Mouse (Mus musculus): ENCODE data around the gene Brca1.
A peak's percentile ranks its signal among the peaks of the same experiment; 100 is the strongest.
"Not testable (repeated sequence)": the region's sequence is repeated elsewhere in the genome, so short reads cannot be mapped to it uniquely, and the experiment has no call there.

The Brca1 gene

DNA sequence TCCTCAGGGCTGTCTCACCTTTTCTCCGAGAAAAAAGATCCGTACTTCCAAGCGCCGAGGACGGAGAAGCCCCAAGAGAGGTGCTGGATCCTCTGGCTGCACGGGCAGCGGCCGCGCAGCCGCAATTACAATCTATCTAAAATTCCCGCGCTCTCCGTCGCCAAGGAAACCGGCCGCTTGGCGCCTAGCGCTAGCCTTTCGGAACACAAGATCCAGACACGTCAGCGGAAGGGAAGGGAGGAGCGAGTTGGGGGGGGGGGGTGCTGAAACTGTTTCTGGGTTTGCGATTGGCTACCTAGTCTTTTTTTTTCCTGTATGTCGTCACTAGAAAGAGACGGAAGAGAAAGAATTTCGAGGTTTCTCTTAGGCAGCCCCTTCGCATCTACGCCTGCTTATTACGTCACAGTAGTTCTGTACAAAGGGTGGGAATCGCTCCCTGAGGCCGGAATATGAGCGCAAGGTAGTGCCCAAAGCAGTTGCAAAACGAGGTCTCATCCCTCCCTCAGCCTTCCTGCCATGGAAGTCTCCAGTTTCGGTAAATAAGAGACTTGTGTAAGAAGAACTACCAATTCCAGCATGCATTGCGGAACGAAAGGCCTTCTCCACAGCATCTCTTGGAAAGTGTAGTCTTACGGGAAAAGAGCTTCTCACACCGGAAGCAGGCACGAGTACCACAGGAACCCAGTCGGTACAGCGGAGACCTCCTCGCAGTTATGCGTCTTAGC, at the start of gene Brca1, which contains the start of gene Nbr1:
Gene Brca1 (minus strand): TSS at position 205 of the 725 bp plus-strand sequence.
Gene Nbr1 (plus strand): TSS at position 399 of the 725 bp plus-strand sequence.
- peak; percentile 98 for DNase-seq (ENCODE audit: low spot score)

DNA sequence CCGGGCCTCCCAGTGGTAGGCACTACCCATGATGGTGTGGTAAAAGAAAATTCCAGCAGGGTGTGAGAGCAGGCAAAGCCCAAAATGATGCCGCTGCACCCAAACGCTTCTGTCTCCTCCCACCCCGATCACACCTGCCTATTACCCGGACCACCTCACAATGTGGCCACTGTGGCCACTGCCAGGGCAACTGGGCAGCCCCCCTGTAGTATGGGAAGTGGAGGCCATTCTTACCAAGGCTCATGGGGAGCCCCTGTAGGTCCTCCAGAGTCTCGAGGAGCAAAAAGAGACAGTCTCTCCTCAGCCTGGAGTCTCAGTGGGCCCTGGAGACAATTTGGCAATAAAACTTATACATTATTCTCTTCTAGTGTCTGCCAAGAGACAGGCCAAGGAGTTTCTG, 47.4 kb upstream of the Brca1 start, which contains the start of gene Gm11634:
Gene Gm11634 (minus strand): TSS at position 101 of the 400 bp plus-strand sequence.
- no peak for DNase-seq (ENCODE audit: low spot score)

DNA sequence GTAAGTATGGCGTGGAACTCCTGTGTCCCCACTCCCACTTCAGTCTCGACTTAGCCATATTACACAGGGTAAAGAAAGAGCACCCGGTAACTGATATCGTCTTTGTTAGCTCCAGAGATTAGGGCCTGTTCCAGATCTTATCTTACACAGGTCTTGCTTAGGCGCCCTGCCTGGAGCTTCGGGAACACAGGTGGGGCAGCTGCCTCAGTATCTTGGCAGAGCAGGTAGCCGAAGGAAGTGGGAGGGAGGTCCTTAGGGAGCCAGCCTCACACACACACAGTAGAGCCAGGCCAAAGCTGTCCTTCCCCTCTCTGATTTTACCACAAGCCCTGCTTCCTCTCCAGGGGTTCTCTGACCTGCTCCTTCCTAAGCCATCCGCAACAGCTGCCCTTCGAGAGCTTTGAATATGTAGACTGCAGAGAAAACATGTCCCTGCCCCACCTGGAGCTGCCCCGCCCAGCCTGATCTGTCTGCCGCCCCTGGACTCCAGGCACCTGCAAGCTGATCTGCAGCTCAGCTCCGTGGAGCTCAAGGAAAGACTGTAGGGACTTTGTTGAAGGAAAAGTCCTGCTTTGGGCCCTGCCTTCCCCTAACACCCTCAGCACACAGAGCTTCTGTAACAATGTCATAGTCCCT, 38.4 kb upstream of the Brca1 start:
- no peak for DNase-seq (ENCODE audit: low spot score)

DNA sequence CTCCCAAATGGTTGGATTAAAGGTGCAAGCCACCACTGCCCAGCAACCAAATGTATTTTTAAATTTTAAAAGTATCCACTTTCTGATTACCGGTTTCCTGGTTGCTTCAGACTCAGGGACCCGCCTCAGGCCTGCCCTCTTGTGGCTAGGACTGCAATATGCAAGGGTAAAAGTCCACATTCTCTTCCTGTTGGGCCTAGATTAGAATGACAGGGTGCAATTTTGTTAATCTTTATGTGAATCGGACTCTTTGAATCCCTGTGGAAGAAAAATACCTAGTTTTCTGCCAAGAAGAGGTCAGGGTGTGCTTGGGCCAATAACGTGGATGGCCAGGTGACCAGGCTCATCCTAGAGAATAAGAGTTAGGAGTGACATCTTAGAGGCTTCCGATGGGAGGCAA, 37.7 kb upstream of the Brca1 start:
- DNase-seq (ENCODE audit: low spot score): peak; percentile 71

DNA sequence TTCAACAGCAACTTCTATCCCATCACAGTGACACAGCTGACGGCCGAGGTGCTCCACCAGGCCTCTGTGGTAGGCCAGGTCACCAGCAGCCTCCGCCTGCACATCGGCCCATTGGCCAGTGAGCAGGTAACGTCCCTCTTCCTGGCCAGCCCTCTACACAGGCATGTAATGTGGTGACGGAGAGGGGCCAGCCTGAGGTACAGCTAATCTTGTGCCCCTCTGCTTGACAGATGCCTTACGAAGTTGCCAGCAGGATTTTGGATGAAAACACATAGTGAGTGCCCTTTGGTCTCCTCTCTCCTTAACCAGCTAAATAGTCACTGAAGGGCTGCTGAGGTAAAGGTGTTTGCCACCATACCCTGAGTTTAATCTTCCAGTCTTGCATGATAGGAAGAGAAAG, 37.1 kb upstream of the Brca1 start:
- no peak for DNase-seq (ENCODE audit: low spot score)

GRCm38 (mm10) chr11:101587676-101588075, 35.9 kb upstream of the Brca1 start:
- no peak for DNase-seq (ENCODE audit: low spot score)

DNA sequence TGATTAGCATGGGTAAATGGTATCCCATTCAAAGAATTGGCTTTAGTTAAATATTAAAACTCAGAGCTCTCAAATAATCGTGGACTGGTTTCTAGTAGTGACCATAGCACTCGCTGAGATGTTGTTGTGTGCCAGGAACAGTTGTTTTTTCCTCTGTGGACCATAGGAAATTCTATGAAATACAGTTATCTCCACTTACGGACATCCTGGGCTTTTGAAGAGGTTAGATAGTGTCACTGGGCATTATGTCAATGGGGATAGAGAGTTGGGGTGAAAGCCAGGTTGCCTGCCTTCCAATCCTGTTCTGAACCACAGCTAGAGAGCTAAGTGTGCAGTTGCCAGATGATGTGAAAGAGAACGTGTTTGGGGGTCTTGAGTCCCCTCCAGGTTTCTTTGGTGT, 34.0 kb upstream of the Brca1 start:
- no peak for DNase-seq (ENCODE audit: low spot score)

GRCm38 (mm10) chr11:101585031-101585430, 33.3 kb upstream of the Brca1 start:
- DNase-seq (ENCODE audit: low spot score): not testable (repeated sequence)

DNA sequence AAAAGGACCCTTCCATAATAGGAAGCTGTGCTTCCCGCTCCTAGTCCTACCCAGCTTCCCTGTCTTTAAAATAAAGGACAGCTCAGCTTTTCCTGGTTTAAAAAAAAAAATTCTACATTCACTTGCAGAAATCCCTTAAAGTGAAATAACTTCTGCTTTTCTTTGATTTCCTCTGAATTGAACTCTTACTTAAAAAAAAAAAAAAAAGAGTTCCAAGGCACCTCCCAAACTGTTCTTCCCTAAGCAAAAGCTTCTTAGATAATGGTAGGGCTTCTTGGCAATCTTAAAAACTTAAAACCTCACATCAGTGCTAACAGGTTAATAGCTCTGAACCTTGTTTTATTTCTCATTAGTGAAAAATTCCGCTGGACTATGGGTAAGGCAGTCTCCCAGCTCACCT, 31.4 kb upstream of the Brca1 start:
- no peak for DNase-seq (ENCODE audit: low spot score)

DNA sequence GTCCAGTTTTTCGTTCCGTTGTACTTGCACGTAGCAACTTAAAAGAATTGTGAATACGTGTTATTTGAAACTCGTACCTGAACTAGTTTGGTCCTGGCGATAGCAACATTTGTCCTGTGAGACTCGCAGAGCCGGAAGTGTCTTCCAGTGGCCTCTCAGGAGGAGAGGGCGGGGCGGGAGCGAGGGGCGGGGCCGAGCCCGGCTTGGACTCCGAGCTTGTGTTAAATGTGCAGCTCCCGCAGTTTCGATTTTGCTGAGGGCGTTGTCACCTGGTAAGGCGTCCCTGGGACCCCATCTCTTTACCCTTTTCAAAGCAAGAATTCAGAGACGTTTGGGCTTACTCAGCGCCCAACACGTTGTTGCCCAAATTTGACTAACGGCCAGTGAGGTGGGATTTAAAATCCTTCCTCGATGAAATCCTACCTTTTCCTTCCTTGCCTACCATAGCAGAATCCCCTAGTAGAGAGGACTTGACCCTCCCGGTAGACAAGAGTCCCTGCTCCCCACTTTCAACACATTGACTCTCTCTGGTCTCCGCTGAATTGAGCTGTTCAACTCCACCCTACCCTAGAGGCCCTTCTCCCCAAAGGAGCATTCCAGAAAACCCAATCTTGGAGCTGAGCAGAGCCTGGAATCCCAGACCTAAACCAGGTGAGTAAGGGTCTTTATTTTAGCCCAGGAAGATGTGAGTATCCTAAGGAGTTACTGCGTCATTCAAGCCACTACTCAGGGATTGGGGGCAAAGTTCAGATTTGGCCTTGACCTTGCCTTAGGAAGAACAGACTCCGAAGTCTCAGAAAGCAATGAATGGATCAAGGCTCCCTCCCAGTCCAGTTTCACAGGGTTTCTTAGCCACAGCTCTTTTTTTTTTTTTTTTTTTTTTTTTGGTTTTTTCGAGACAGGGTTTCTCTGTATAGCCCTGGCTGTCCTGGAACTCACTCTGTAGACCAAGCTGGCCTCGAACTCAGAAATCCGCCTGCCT, 30.6 kb upstream of the Brca1 start, which contains the start of gene Tmem106a:
Gene Tmem106a (plus strand): TSS at position 189 of the 982 bp plus-strand sequence.
- peak; percentile 73 for DNase-seq (ENCODE audit: low spot score)

- no peak for DNase-seq (ENCODE audit: low spot score)
Measured at GRCm38 (mm10) chr11:101581081-101581764, 29.5 kb upstream of the Brca1 start.

GRCm38 (mm10) chr11:101576116-101576515, 24.4 kb upstream of the Brca1 start:
- DNase-seq (ENCODE audit: low spot score): no peak

- no peak for DNase-seq (ENCODE audit: low spot score)
Measured at GRCm38 (mm10) chr11:101568421-101568820, 16.7 kb upstream of the Brca1 start.

- DNase-seq (ENCODE audit: low spot score): peak; percentile 86
Measured at GRCm38 (mm10) chr11:101562391-101562790, 10.6 kb upstream of the Brca1 start.

GRCm38 (mm10) chr11:101556954-101557353, 5.2 kb upstream of the Brca1 start:
- DNase-seq (ENCODE audit: low spot score): no peak

GRCm38 (mm10) chr11:101556541-101556940, 4.8 kb upstream of the Brca1 start:
- DNase-seq (ENCODE audit: low spot score): no peak

DNA sequence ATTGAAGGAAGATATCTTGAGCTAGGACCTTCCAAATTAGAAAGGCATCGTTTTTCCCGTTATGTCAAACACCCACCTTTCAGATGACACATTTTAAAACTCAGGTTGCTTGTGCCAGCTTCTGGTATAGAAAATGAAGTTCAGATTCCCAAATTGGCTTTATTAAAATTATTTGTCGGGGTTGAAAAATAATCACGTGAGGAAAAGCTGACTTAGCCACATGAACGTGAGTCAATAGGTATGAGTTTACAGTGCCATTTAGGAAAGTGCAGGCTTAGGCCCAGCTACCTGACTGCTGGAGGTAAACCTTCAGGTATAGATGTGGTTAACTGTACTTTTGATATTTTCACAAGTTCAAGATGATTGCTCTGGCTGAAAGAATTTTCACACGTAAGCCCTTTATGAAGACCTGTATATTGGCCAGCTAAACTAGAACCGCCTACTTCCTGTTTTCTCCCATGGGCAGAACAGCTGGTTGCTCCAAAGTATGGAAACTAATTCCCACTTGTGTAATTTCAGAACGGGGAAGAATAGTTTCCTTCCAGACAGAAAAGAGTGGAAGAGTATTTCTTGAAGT, 1.7 kb upstream of the Brca1 start:
- no peak for DNase-seq (ENCODE audit: low spot score)

DNA sequence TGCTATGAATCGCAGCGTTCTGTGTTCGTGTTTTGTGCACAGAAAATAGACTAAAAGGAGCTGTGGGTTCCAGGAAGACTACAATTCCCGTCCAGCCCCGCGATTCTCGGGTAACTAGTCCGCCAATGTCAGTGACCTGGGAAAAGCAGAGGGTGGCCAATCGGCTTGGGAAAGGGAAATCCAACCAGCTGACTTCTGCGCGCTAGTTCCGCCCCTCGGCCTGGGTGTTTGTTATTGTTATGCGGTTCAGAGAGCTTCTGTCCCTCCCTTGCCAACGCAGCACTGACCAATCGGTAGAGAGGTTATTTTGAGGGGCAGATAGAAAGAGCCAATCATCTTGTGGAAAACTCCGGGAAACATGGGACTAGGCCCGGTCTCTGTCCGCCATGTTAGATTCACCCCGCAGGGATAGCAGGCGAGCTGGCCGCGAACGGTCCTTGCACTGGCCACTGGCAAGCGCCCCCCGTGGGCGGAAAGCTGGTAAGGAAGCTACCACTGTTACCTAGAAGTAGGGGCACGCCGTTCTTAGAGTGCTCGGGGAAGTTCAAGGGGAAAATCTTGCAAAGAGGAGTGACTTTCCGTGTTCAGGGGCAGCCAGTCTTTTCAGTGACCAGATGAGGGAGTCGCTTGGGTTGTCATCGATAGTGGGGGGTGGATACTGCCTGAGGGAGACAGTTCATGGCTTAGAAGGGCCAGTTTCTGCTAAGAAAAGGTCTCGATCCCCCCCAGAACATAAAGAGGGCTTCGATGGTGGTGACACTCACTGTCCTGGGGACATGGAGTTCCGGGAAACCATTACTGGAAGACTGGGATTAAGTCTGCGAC, 933 bp upstream of the Brca1 start:
- peak; percentile 99 for DNase-seq (ENCODE audit: low spot score)

DNA sequence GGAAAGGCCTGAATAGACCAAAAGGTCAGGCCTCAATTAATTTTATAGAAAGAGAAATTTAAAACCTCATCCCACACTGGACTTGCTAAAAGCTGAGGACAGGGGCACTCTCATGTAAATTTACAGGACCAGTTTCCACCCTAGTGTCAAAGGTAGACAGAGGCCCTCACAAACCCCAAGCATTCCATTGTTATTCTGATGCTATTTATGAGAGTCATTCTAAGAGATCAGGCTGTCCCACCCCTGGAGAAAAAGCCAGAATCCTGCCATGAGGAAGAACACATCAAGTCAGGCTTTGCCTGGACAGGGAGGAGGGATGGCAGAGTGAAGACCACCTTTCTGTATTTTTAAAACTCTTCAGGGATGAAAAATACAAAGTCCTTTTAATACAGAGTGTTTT, 3.2 kb downstream of the Brca1 start:
- no peak for DNase-seq (ENCODE audit: low spot score)

DNA sequence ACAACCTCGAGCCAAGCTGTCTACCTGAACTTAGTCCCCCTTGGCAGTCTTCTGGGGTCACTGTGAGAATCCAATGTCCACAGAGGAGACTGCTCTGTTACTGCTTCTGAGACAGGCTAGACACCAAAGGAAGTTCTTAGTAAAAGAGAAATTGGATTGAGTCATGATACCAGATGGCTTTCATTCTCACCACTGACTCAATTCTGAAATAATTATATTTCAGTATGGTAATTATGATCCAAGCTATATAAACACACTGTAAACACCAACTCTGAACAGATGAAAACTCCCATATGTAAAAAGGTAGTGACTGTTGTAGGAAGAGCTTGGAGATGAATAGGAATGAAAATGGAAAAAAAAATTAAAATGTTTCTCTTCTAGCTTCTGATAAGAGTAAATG, 7.6 kb downstream of the Brca1 start:
- no peak for DNase-seq (ENCODE audit: low spot score)

Measured in embryo, embryonic 10 days (tissue).